Comparison of ENCODE assay signal across 8 mouse cellular contexts in the genomic region with DNA sequence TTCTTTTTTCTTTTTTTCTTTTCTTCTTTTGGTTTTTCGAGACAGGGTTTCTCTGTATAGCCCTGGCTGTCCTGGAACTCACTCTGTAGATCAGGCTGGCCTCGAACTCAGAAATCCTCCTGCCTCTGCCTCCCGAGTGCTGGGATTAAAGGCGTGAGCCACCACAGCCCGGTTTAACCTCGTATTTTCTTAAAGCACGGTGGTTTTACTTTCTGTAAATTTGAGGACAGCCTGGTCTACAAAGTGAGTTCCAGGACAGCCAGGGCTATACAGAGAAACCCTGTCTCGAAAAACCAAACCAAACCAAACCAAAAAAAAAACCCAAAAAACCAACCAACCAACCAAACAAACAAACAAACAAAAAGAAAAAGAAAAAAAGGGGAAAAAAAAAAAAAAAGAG. TPM values are rescaled to one million over a fixed set of nuclear protein-coding genes. Genes with fewer than 3 reads are reported as not detected.
DNase-seq lines count a peak whose midpoint lies in the region; ATAC-seq and TF ChIP-seq lines count a peak whose summit lies in the region.
"Not testable (repeated sequence)": the region's sequence is repeated elsewhere in the genome, so short reads cannot be mapped to it uniquely, and the experiment has no call there.
"Had no signal": no experiment of that assay in that cellular context is flagged by ENCODE, and none has a peak within 500 bp of the region (broad histone marks: within the 10 kb centered on the region; RNA-seq: fewer than 3 reads in every experiment).

No protein-coding gene starts in this region.

- not testable (repeated sequence) for H3K4me1 ChIP-seq in cortical plate, adult 2 months (ENCODE audit: control insufficient read depth, insufficient read depth, low read length); forebrain, embryonic 14.5 days (ENCODE audit: control insufficient read depth, insufficient read depth, low read length); heart, postnatal 0 days (ENCODE audit: control insufficient read depth, insufficient read depth); kidney, embryonic 14.5 days (ENCODE audit: control insufficient read depth, insufficient read depth, low read length)
- peaks cover 12% of the 10 kb centered on the region for H3K4me1 ChIP-seq in liver, embryonic 11.5 days (replicated peaks; ENCODE audit: control insufficient read depth, insufficient read depth, low read length)
- peaks cover 27% of the 10 kb centered on the region for H3K4me1 ChIP-seq in megakaryocyte, embryonic 14.5 days
- peaks cover 11% of the 10 kb centered on the region for H3K4me1 ChIP-seq in neural tube, embryonic 15.5 days

- not testable (repeated sequence) for TF ChIP-seq CTCF in cortical plate, adult 2 months (IDR thresholded peaks at IDR 0.05; ENCODE audit: extremely low read depth, insufficient read depth, low read length); heart, postnatal 0 days (IDR thresholded peaks at IDR 0.05; ENCODE audit: low read depth)

- not testable (repeated sequence) for TF ChIP-seq EP300 in heart, postnatal 0 days (IDR thresholded peaks at IDR 0.05; ENCODE audit: low read depth)

- H3K27ac ChIP-seq in cortical plate, adult 2 months (ENCODE audit: insufficient read depth, low read length); forebrain, embryonic 14.5 days (ENCODE audit: low read depth, low read length); heart, postnatal 0 days (ENCODE audit: low read depth); kidney, embryonic 14.5 days (ENCODE audit: low read depth, low read length); liver, embryonic 11.5 days (ENCODE audit: low read depth, low read length): not testable (repeated sequence)
- peak overlapping the region; percentile 95; the same call in 1 of the 2 replicates for H3K27ac ChIP-seq in neural tube, embryonic 15.5 days (replicated peaks)

- H3K4me3 ChIP-seq in cortical plate, adult 2 months (ENCODE audit: insufficient read depth, low read length) = peak overlapping the region; percentile 89; the same call in 1 of the 2 replicates
- peak overlapping the region; percentile 75 for H3K4me3 ChIP-seq in forebrain, embryonic 14.5 days (ENCODE audit: low read depth, low read length)
- peak overlapping the region; percentile 81 for H3K4me3 ChIP-seq in heart, postnatal 0 days (ENCODE audit: low read depth, low read length)
- H3K4me3 ChIP-seq in kidney, embryonic 14.5 days (ENCODE audit: low read length) = peak overlapping the region; percentile 64
- H3K4me3 ChIP-seq in liver, embryonic 11.5 days (ENCODE audit: low read depth, low read length) = peak overlapping the region; percentile 80
- peak overlapping the region; percentile 97 for H3K4me3 ChIP-seq in megakaryocyte, embryonic 14.5 days (replicated peaks)
- H3K4me3 ChIP-seq in neural tube, embryonic 15.5 days (replicated peaks) = peak overlapping the region; percentile 79

- not testable (repeated sequence) for H3K36me3 ChIP-seq in forebrain, embryonic 14.5 days (ENCODE audit: control insufficient read depth, insufficient read depth, low read length); heart, postnatal 0 days (replicated peaks; ENCODE audit: control insufficient read depth, insufficient read depth, low read length); kidney, embryonic 14.5 days (ENCODE audit: control insufficient read depth, insufficient read depth, low read length); liver, embryonic 11.5 days (ENCODE audit: control insufficient read depth, insufficient read depth, low read length); megakaryocyte, embryonic 14.5 days (replicated peaks; ENCODE audit: low read length); neural tube, embryonic 15.5 days

- ATAC-seq in forebrain, embryonic 14.5 days; heart, postnatal 0 days (ENCODE audit: insufficient read depth, low read depth); kidney, embryonic 14.5 days (ENCODE audit: low FRiP score, low TSS enrichment); liver, embryonic 11.5 days (replicated peaks; ENCODE audit: low FRiP score); neural tube, embryonic 15.5 days (ENCODE audit: low FRiP score): not testable (repeated sequence)

- not testable (repeated sequence) for H3K9ac ChIP-seq in forebrain, embryonic 14.5 days (ENCODE audit: low read length); neural tube, embryonic 15.5 days (replicated peaks)
- peak overlapping the region; percentile 76; the same call in 1 of the 2 replicates for H3K9ac ChIP-seq in heart, postnatal 0 days (replicated peaks; ENCODE audit: low read depth, low read length)
- H3K9ac ChIP-seq in kidney, embryonic 14.5 days (ENCODE audit: low read depth, low read length) = 0 out of 2 replicates have a peak overlapping the region, but pooled peaks have one; percentile 68
- H3K9ac ChIP-seq in liver, embryonic 11.5 days (ENCODE audit: low read depth, low read length) = peak overlapping the region; percentile 86; the same call in 1 of the 2 replicates

- not testable (repeated sequence) for TF ChIP-seq POLR2A in cortical plate, adult 2 months (IDR thresholded peaks at IDR 0.05; ENCODE audit: extremely low read depth, insufficient read depth, low read length)

- not testable (repeated sequence) for H3K27me3 ChIP-seq in forebrain, embryonic 14.5 days (replicated peaks; ENCODE audit: control insufficient read depth, insufficient read depth, low read length); heart, postnatal 0 days (ENCODE audit: control insufficient read depth, insufficient read depth, low read length); kidney, embryonic 14.5 days (ENCODE audit: control insufficient read depth, insufficient read depth, low read length); liver, embryonic 11.5 days (replicated peaks; ENCODE audit: control insufficient read depth, insufficient read depth, low read length); megakaryocyte, embryonic 14.5 days (replicated peaks); neural tube, embryonic 15.5 days (replicated peaks)

- not testable (repeated sequence) for H3K9me3 ChIP-seq in forebrain, embryonic 14.5 days (replicated peaks; ENCODE audit: control insufficient read depth, low read length); heart, postnatal 0 days (replicated peaks; ENCODE audit: control insufficient read depth, low read length); kidney, embryonic 14.5 days (ENCODE audit: control insufficient read depth, low read length); liver, embryonic 11.5 days (ENCODE audit: control insufficient read depth, low read length); megakaryocyte, embryonic 14.5 days; neural tube, embryonic 15.5 days (replicated peaks)

- peak overlapping the region; percentile 79; the same call in 1 of the 2 replicates for H3K4me2 ChIP-seq in forebrain, embryonic 14.5 days (ENCODE audit: low read length)
- H3K4me2 ChIP-seq in heart, postnatal 0 days (ENCODE audit: low read depth, low read length) = peak overlapping the region; percentile 59
- peak overlapping the region; percentile 78 for H3K4me2 ChIP-seq in kidney, embryonic 14.5 days (replicated peaks; ENCODE audit: low read depth, low read length)
- H3K4me2 ChIP-seq in liver, embryonic 11.5 days = peak overlapping the region; percentile 86
- peak overlapping the region; percentile 84 for H3K4me2 ChIP-seq in neural tube, embryonic 15.5 days

- not testable (repeated sequence) for DNase-seq in forebrain, embryonic 14.5 days (ENCODE audit: low spot score); heart, postnatal 0 days (ENCODE audit: low spot score); liver, embryonic 11.5 days (ENCODE audit: low spot score)

- WGBS in forebrain, embryonic 14.5 days = 59% methylated on average over 8 of the region's 8 CpGs
- WGBS in heart, postnatal 0 days = 73% methylated on average over 8 of the region's 8 CpGs
- 65% methylated on average over 8 of the region's 8 CpGs for WGBS in kidney, embryonic 14.5 days
- 54% methylated on average over 8 of the region's 8 CpGs for WGBS in liver, embryonic 11.5 days
- WGBS in neural tube, embryonic 15.5 days = 65% methylated on average over 8 of the region's 8 CpGs

RNA-seq across cellular contexts. Expression of gene Haao, which starts 13.2 kb away (rescaled TPM):
- 0.28 and 0.88 TPM in 2 replicates for polyA plus RNA-seq in cortical plate, adult 2 months (2012; rRNA removed)
- 0.53 TPM in 1 of 2 replicates, not detected in the other for polyA plus RNA-seq in forebrain, embryonic 14.5 days (2014; fragmentation: Nextera tagmentation; extraction: Ambion mirVana)
- not detected in 2 replicates for total RNA-seq in heart, postnatal 0 days (2014; rRNA removed; ENCODE audit: low replicate concordance)
- 0.08 and 0.26 TPM in 2 replicates for polyA plus RNA-seq in heart, postnatal 0 days (2015; fragmentation: Nextera tagmentation; extraction: Ambion mirVana)
- polyA plus RNA-seq in kidney, embryonic 14.5 days (2014; fragmentation: Nextera tagmentation; extraction: Ambion mirVana) = 0.72 and 0.91 TPM in 2 replicates
- 4.3 and 4.8 TPM in 2 replicates for polyA plus RNA-seq in liver, embryonic 11.5 days (2014; fragmentation: Nextera tagmentation; extraction: Ambion mirVana)
- 1.9 TPM in 1 of 2 replicates, not detected in the other for polyA plus RNA-seq in megakaryocyte, embryonic 14.5 days (2012; ENCODE audit: insufficient read depth, low replicate concordance)
- 0.22 and 3.6 TPM in 2 replicates for polyA plus RNA-seq in neural tube, embryonic 15.5 days (2015; fragmentation: Nextera tagmentation; extraction: Ambion mirVana)
- total RNA-seq: gastrocnemius, postnatal 25 days had no signal
